Mouse (Mus musculus) thymus, adult 2 months (tissue): ENCODE results near the gene Ythdf2. TPM values are rescaled to one million over a fixed set of nuclear protein-coding genes. Genes with fewer than 3 reads are reported as not detected.

Experiments
- DNase-seq: peaks from one replicate; pipeline ENCODE4 v3.0.0; 2021
- H3K27ac ChIP-seq: fragments of 200-500 bp; 2 replicates; pipeline ENCODE4 v1.5.1; 2012; ENCODE audit warnings: low read length, control low read depth; ENCODE audit not compliant: control insufficient read depth, insufficient read depth
- H3K27me3 ChIP-seq: fragments of 200-500 bp; 2 replicates; pipeline ENCODE4 v1.6.1; 2012; ENCODE audit warnings: mild to moderate bottlenecking, low read length, moderate library complexity, mixed read lengths; ENCODE audit not compliant: control insufficient read depth, insufficient read depth
- H3K36me3 ChIP-seq: fragments of 200-500 bp; 2 replicates; pipeline ENCODE4 v1.6.1; 2012; ENCODE audit warnings: mild to moderate bottlenecking, low read length, moderate library complexity; ENCODE audit not compliant: control insufficient read depth, insufficient read depth
- H3K4me1 ChIP-seq: fragments of 200-500 bp; replicated peaks from 2 replicates; pipeline ENCODE4 v1.6.1; 2012; ENCODE audit warnings: low read length; ENCODE audit not compliant: control insufficient read depth, insufficient read depth
- H3K4me3 ChIP-seq: fragments of 200-500 bp; 2 replicates; pipeline ENCODE4 v1.5.1; 2012; ENCODE audit warnings: mild to moderate bottlenecking, low read length, control low read depth, moderate library complexity; ENCODE audit not compliant: control insufficient read depth, insufficient read depth
- CTCF ChIP-seq: fragments of 200-500 bp; IDR thresholded peaks from 2 replicates; pipeline ENCODE4 v1.5.1; 2012; ENCODE audit warnings: mild to moderate bottlenecking, control low read depth, low read length, moderate library complexity, borderline replicate concordance; ENCODE audit not compliant: control insufficient read depth, poor library complexity, insufficient read depth; ENCODE audit errors: extremely low read depth
- POLR2A ChIP-seq: fragments of 200-500 bp; IDR thresholded peaks from 2 replicates; pipeline ENCODE4 v1.6.1; 2012; ENCODE audit warnings: mild to moderate bottlenecking, low read length, control low read depth, moderate library complexity; ENCODE audit not compliant: control insufficient read depth, poor library complexity, insufficient read depth; ENCODE audit errors: extremely low read depth
- WGBS: fragments of 180-500 bp; shearing (Covaris S2); methylation state at CpG from one replicate; pipeline ENCODE4 v1.1.7; 2018; 5-methylcytosine and 5-hydroxymethylcytosine counted together
- polyA plus RNA-seq: library from polyadenylated mRNA; depleted of rRNA; stranded (reverse); fragments of >200 nt; gene quantifications from 2 replicates; pipeline ENCODE4 v1.2.3, GENCODE M21; 2012; rRNA removed

Ythdf2 gene
- polyA plus RNA-seq, 1 experiment = 36.0 TPM

DNA sequence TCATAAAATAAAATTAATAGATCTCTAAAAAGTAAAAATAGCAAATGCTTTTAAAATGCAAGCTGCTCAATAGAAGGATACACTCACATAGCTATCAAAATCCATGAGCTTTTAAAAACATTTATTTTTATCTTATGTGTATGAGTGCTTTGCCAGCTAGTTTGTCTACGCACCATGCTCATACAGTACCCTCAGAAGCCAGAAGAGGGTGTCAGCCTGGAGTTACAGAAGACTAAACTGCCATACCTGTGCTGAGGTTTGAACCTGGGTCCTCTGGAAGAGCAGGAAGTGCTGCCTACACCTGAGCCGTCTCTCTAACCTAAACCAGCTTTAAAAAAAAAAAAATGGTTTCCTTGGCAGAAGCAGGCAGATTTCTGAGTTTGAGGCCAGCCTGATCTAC, 73.5 kb downstream of the Ythdf2 start:
- DNase-seq = no peak
- Histone ChIP-seq H3K27ac (no peak overlapping the region), H3K36me3 (no peaks in the 10 kb centered on the region), H3K4me1 (no peaks in the 10 kb centered on the region), H3K4me3 (no peak overlapping the region), H3K27me3 (peaks cover 6% of the 10 kb centered on the region)
- 81% methylated on average over 2 of the region's 2 CpGs for WGBS
- TF ChIP-seq CTCF (no peak), POLR2A (no peak)

- Histone ChIP-seq H3K36me3 (no peaks in the 10 kb centered on the region), H3K27me3 (no peaks in the 10 kb centered on the region), H3K27ac (no peak overlapping the region), H3K4me1 (no peaks in the 10 kb centered on the region), H3K4me3 (no peak overlapping the region)
- 81% methylated on average over 7 of the region's 7 CpGs for WGBS
- no peak for DNase-seq
- TF ChIP-seq CTCF = no peak
- TF ChIP-seq POLR2A = no peak
Observed at GRCm38 (mm10) chr4:132137013-132137412, 75.1 kb downstream of the Ythdf2 start.

Other genes with a start within 250 kb of the Ythdf2 start
- gene Gm10300, start 137.6 kb downstream of the Ythdf2 start, polyA plus RNA-seq = 0.07 and 0.10 TPM in 2 replicates
- gene Epb41, start 137.0 kb downstream of the Ythdf2 start, polyA plus RNA-seq = 103 and 119 TPM in 2 replicates
- 3.9 and 4.3 TPM in 2 replicates for gene Oprd1, start 67.8 kb downstream of the Ythdf2 start, polyA plus RNA-seq
- 47.5 and 49.6 TPM in 2 replicates for gene Gmeb1, start 49.3 kb upstream of the Ythdf2 start, polyA plus RNA-seq
- gene Taf12, start 62.1 kb upstream of the Ythdf2 start, polyA plus RNA-seq = 13.7 and 17.2 TPM in 2 replicates
- 6.2 and 6.8 TPM in 2 replicates for gene Rab42, start 91.1 kb upstream of the Ythdf2 start, polyA plus RNA-seq
- gene Trnau1ap, start 117.2 kb upstream of the Ythdf2 start, polyA plus RNA-seq = 18.9 and 23.1 TPM in 2 replicates
- 31.9 and 40.8 TPM in 2 replicates for gene Rcc1, start 141.3 kb upstream of the Ythdf2 start, polyA plus RNA-seq
- gene Phactr4, start 210.2 kb upstream of the Ythdf2 start, polyA plus RNA-seq = 11.3 and 13.0 TPM in 2 replicates